9 mouse cellular contexts compared by ENCODE assay signal in the genomic region with DNA sequence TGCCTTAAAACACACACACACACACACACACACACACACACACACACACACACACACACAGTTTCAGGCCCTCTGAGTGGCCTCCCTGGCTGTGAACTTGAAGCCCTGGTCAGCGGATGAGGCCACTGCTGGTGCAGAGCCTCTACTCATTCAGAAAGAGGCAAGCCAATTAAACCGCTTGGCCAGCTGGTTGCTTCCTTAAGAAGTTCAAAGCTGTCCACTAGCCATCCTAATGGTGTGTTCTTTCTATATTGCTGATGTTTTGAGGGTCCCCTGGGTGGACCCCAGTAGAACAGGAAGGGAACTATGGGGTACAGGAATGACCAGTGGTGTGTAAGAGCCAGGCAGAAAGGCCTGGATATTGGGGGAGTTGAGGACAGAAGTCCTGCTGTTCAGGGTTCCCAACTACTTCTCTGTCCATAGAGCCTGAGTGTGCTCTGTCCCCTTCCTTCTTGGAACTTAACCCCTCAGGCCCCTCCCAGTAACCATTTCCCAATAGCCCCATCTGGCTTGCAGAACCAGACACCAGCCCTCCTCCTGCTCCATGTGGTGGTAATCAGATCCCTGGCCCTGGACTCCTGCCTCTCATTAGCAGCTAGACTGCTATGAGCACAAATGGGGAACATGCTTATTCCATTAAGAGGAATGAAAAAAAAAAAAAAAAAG.
DNase-seq lines count a peak whose midpoint lies in the region; ATAC-seq and TF ChIP-seq lines count a peak whose summit lies in the region.
"Had no signal": no experiment of that assay in that cellular context is flagged by ENCODE, and none has a peak within 500 bp of the region (broad histone marks: within the 10 kb centered on the region; RNA-seq: fewer than 3 reads in every experiment).

No protein-coding gene starts in this region.

- H3K9me3 ChIP-seq in forebrain, postnatal 0 days (ENCODE audit: low read length) = no peaks in the 10 kb centered on the region
- no peaks in the 10 kb centered on the region for H3K9me3 ChIP-seq in liver, postnatal 0 days (ENCODE audit: low read length)
- H3K9me3 ChIP-seq in intestine, embryonic 16.5 days (ENCODE audit: control insufficient read depth, low read length) = no peaks in the 10 kb centered on the region

- WGBS in forebrain, postnatal 0 days = 88% methylated on average over 2 of the region's 2 CpGs
- 69% methylated on average over 2 of the region's 2 CpGs for WGBS in liver, postnatal 0 days (ENCODE audit: insufficient replicate concordance)
- 89% methylated on average over 2 of the region's 2 CpGs for WGBS in intestine, embryonic 16.5 days

- H3K9ac ChIP-seq in forebrain, postnatal 0 days = no peak overlapping the region
- H3K9ac ChIP-seq in liver, postnatal 0 days (replicated peaks) = no peak overlapping the region
- no peak overlapping the region for H3K9ac ChIP-seq in intestine, embryonic 16.5 days (ENCODE audit: low read depth, low read length)

- H3K36me3 ChIP-seq in forebrain, postnatal 0 days (ENCODE audit: insufficient read depth) = peaks cover 59% of the 10 kb centered on the region
- no peaks in the 10 kb centered on the region for H3K36me3 ChIP-seq in liver, postnatal 0 days (replicated peaks; ENCODE audit: insufficient read depth, low read length)
- no peaks in the 10 kb centered on the region for H3K36me3 ChIP-seq in intestine, embryonic 16.5 days (ENCODE audit: control insufficient read depth, insufficient read depth, low read length)

- TF ChIP-seq EP300 in liver, postnatal 0 days (IDR thresholded peaks at IDR 0.05; ENCODE audit: low read depth) = no peak

- H3K27ac ChIP-seq in forebrain, postnatal 0 days (ENCODE audit: low read depth, low read length) = no peak overlapping the region
- no peak overlapping the region for H3K27ac ChIP-seq in liver, postnatal 0 days (ENCODE audit: low read depth)
- H3K27ac ChIP-seq in intestine, embryonic 16.5 days (ENCODE audit: low read length) = no peak overlapping the region

- ATAC-seq in forebrain, postnatal 0 days = no peak
- no peak for ATAC-seq in liver, postnatal 0 days
- no peak for ATAC-seq in intestine, embryonic 16.5 days

- no peaks in the 10 kb centered on the region for H3K27me3 ChIP-seq in forebrain, postnatal 0 days (ENCODE audit: insufficient read depth, low read length)
- no peaks in the 10 kb centered on the region for H3K27me3 ChIP-seq in liver, postnatal 0 days (ENCODE audit: insufficient read depth, low read length)
- no peaks in the 10 kb centered on the region for H3K27me3 ChIP-seq in intestine, embryonic 16.5 days (replicated peaks; ENCODE audit: control insufficient read depth, insufficient read depth, low read length)

- H3K4me1 ChIP-seq in forebrain, postnatal 0 days (ENCODE audit: insufficient read depth) = no peaks in the 10 kb centered on the region
- H3K4me1 ChIP-seq in liver, postnatal 0 days (ENCODE audit: insufficient read depth) = no peaks in the 10 kb centered on the region
- no peaks in the 10 kb centered on the region for H3K4me1 ChIP-seq in intestine, embryonic 16.5 days (ENCODE audit: control insufficient read depth, insufficient read depth, low read length)

- no peak for TF ChIP-seq CTCF in brain, embryonic 14.5 days (IDR thresholded peaks at IDR 0.05; ENCODE audit: borderline replicate concordance, extremely low read depth, insufficient read depth, insufficient read length)
- TF ChIP-seq CTCF in forebrain, postnatal 0 days (IDR thresholded peaks at IDR 0.05; ENCODE audit: low read depth) = no peak
- no peak for TF ChIP-seq CTCF in liver, postnatal 0 days (IDR thresholded peaks at IDR 0.05; ENCODE audit: low read depth)

- TF ChIP-seq POLR2A in brain, embryonic 14.5 days (IDR thresholded peaks at IDR 0.05; ENCODE audit: borderline replicate concordance, extremely low read depth, insufficient read depth, insufficient read length, poor library complexity, severe bottlenecking) = no peak

- H3K4me3 ChIP-seq in forebrain, postnatal 0 days (ENCODE audit: low read depth, low read length) = no peak overlapping the region
- H3K4me3 ChIP-seq in liver, postnatal 0 days (ENCODE audit: low read depth, low read length) = no peak overlapping the region
- H3K4me3 ChIP-seq in intestine, embryonic 16.5 days (ENCODE audit: low read length) = no peak overlapping the region

- peak; percentile 29 to 56 for DNase-seq in heart, adult 18-20 months
- DNase-seq in heart, postnatal 4 days = no peak
- peak; percentile 80 for DNase-seq in brain, embryonic 14.5 days (ENCODE audit: low read depth)
- peak; percentile 28 for DNase-seq in forebrain, postnatal 0 days
- DNase-seq in lung, postnatal 14 days = peak; percentile 37
- no peak for DNase-seq in thymus, postnatal 10 days (ENCODE audit: low spot score in 2 of 2)
- DNase-seq in liver, postnatal 0 days = no peak
- DNase-seq: cerebellum, adult 18-20 months had no signal

- H3K4me2 ChIP-seq in forebrain, postnatal 0 days (ENCODE audit: low read depth) = no peak overlapping the region
- no peak overlapping the region for H3K4me2 ChIP-seq in liver, postnatal 0 days (ENCODE audit: low read depth, low read length)
- no peak overlapping the region for H3K4me2 ChIP-seq in intestine, embryonic 16.5 days (ENCODE audit: low read depth, low read length)

Comparison
In these comparisons a context has a peak if more than half of its experiments do, and no peak if none do; other contexts are left out.
1. DNase-seq: peak in heart, adult 18-20 months (2 of 2), brain, embryonic 14.5 days (single experiment), forebrain, postnatal 0 days (single experiment) and lung, postnatal 14 days (single experiment); none in heart, postnatal 4 days (single experiment), thymus, postnatal 10 days (0 of 2) and liver, postnatal 0 days (single experiment).